Mouse (Mus musculus): ENCODE measurements around the gene Bcl11a. TPM values are rescaled to one million over a fixed set of nuclear protein-coding genes. Genes with fewer than 3 reads are reported as not detected.

Bcl11a gene
- polyA plus RNA-seq, 1 experiment from 2014 or later, result 117 TPM

- Histone ChIP-seq H3K4me2 (ENCODE audit: low read length) (peak overlapping the region; percentile 8; the same call in 1 of the 2 replicates), H3K4me1 (ENCODE audit: control insufficient read depth, insufficient read depth, low read length) (peaks cover 78% of the 10 kb centered on the region), H3K9me3 (ENCODE audit: control insufficient read depth, low read length) (no peaks in the 10 kb centered on the region), H3K9ac (replicated peaks; ENCODE audit: low read length) (no peak overlapping the region), H3K27ac (replicated peaks; ENCODE audit: low read depth, low read length) (peak overlapping the region; percentile 60), H3K27me3 (ENCODE audit: control insufficient read depth, insufficient read depth, low read length) (no peaks in the 10 kb centered on the region), H3K4me3 (replicated peaks; ENCODE audit: low read depth, low read length) (no peak overlapping the region), H3K36me3 (ENCODE audit: control insufficient read depth, insufficient read depth, low read length) (no peaks in the 10 kb centered on the region; the same call in 1 of the 2 replicates)
- 54% methylated on average over 4 of the region's 4 CpGs for WGBS
- ATAC-seq (ENCODE audit: low FRiP score, low TSS enrichment) (0 out of 2 replicates have a peak, but pooled peaks have one; percentile 29), DNase-seq (no peak)
Observed at GRCm38 (mm10) chr11:24100449-24101070, 22.7 kb downstream of the Bcl11a start.

- Histone ChIP-seq H3K4me3 (replicated peaks; ENCODE audit: low read depth, low read length) (no peak overlapping the region), H3K27ac (replicated peaks; ENCODE audit: low read depth, low read length) (no peak overlapping the region), H3K27me3 (ENCODE audit: control insufficient read depth, insufficient read depth, low read length) (no peaks in the 10 kb centered on the region), H3K4me2 (ENCODE audit: low read length) (no peak overlapping the region), H3K4me1 (ENCODE audit: control insufficient read depth, insufficient read depth, low read length) (peaks cover 67% of the 10 kb centered on the region), H3K9ac (replicated peaks; ENCODE audit: low read length) (no peak overlapping the region), H3K36me3 (ENCODE audit: control insufficient read depth, insufficient read depth, low read length) (no peaks in the 10 kb centered on the region; the same call in 1 of the 2 replicates), H3K9me3 (ENCODE audit: control insufficient read depth, low read length) (no peaks in the 10 kb centered on the region)
- DNase-seq, result no peak
- ATAC-seq (ENCODE audit: low FRiP score, low TSS enrichment), result no peak
- WGBS, result 90% methylated on average over 3 of the region's 3 CpGs
Observed at GRCm38 (mm10) chr11:24101625-24102024, 23.8 kb downstream of the Bcl11a start.

- no peaks in the 10 kb centered on the region for H3K27me3 ChIP-seq (ENCODE audit: control insufficient read depth, insufficient read depth, low read length)
- no peak overlapping the region for H3K4me3 ChIP-seq (replicated peaks; ENCODE audit: low read depth, low read length)
- H3K9me3 ChIP-seq (ENCODE audit: control insufficient read depth, low read length), result no peaks in the 10 kb centered on the region
- H3K9ac ChIP-seq (replicated peaks; ENCODE audit: low read length), result no peak overlapping the region
- no peaks in the 10 kb centered on the region; the same call in 1 of the 2 replicates for H3K36me3 ChIP-seq (ENCODE audit: control insufficient read depth, insufficient read depth, low read length)
- ATAC-seq (ENCODE audit: low FRiP score, low TSS enrichment), result no peak
- H3K4me1 ChIP-seq (ENCODE audit: control insufficient read depth, insufficient read depth, low read length), result peaks cover 61% of the 10 kb centered on the region
- 80% methylated on average over 2 of the region's 2 CpGs for WGBS
- DNase-seq, result no peak
- no peak overlapping the region for H3K27ac ChIP-seq (replicated peaks; ENCODE audit: low read depth, low read length)
- H3K4me2 ChIP-seq (ENCODE audit: low read length), result no peak overlapping the region
Observed at GRCm38 (mm10) chr11:24102372-24102771, 24.5 kb downstream of the Bcl11a start.

DNA sequence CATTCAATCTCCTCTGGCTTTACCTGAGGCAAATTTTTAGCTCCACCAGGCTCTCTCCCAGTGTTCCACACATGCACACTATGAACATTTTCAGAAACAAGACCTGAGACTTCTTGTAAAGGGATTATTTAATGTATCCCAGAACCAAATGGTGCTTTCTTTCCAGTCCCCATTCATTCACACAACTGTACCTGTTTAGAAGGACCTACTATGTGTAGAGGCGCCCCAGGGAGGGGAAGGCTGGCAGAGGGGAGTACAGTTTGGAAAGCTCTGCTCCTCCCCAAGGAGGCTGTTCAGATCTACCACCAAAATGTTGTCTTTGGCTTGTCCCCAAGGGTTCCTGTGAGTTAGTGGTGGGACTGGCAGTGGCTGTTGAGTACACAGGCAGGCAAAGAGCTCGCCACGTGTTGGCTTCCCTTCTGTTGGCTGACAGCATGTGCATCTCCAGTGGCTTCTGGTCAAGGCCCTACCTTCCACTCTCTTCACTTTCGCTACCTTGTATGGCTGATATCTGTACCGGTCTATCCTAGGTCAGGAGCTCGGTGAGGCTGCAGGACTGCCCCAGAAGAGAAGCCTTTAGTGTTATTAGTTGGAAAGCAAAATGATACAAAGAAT lies 25.4 kb downstream of the Bcl11a start:
- ATAC-seq (ENCODE audit: low FRiP score, low TSS enrichment), result no peak
- DNase-seq, result no peak
- no peak overlapping the region for H3K9ac ChIP-seq (replicated peaks; ENCODE audit: low read length)
- 94% methylated on average over 6 of the region's 6 CpGs for WGBS
- H3K27me3 ChIP-seq (ENCODE audit: control insufficient read depth, insufficient read depth, low read length), result no peaks in the 10 kb centered on the region
- H3K4me2 ChIP-seq (ENCODE audit: low read length), result no peak overlapping the region
- no peak overlapping the region for H3K27ac ChIP-seq (replicated peaks; ENCODE audit: low read depth, low read length)
- H3K36me3 ChIP-seq (ENCODE audit: control insufficient read depth, insufficient read depth, low read length), result no peaks in the 10 kb centered on the region; the same call in 1 of the 2 replicates
- H3K4me3 ChIP-seq (replicated peaks; ENCODE audit: low read depth, low read length), result no peak overlapping the region
- H3K4me1 ChIP-seq (ENCODE audit: control insufficient read depth, insufficient read depth, low read length), result peaks cover 57% of the 10 kb centered on the region
- H3K9me3 ChIP-seq (ENCODE audit: control insufficient read depth, low read length), result no peaks in the 10 kb centered on the region

- ATAC-seq (ENCODE audit: low FRiP score, low TSS enrichment), result no peak
- H3K27ac ChIP-seq (replicated peaks; ENCODE audit: low read depth, low read length), result no peak overlapping the region
- no peak overlapping the region for H3K9ac ChIP-seq (replicated peaks; ENCODE audit: low read length)
Observed at GRCm38 (mm10) chr11:24107414-24107813, 29.6 kb downstream of the Bcl11a start.

DNA sequence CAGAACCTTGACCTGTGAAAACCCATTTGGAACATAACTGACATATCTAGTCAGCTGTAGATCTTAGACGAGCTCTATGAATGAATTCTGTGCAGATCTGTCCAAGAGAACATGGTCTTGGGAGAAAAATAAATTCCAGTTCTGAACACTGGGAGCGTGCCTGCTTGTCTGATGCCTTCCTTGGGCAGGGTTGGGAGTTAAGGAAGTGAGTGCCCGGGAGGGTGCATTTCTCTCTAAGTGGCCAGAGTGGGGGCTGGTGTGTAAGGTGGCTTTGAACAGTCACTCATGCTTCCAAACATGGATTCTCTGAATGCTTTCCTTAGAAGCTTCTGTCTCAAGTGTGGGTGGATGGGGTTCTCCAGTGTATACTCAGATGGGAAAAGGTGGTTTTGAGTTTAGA lies 31.1 kb downstream of the Bcl11a start:
- Histone ChIP-seq H3K4me3 (replicated peaks; ENCODE audit: low read depth, low read length) (no peak overlapping the region), H3K9me3 (ENCODE audit: control insufficient read depth, low read length) (no peaks in the 10 kb centered on the region), H3K27ac (replicated peaks; ENCODE audit: low read depth, low read length) (no peak overlapping the region), H3K4me1 (ENCODE audit: control insufficient read depth, insufficient read depth, low read length) (peaks cover 34% of the 10 kb centered on the region), H3K27me3 (ENCODE audit: control insufficient read depth, insufficient read depth, low read length) (no peaks in the 10 kb centered on the region), H3K4me2 (ENCODE audit: low read length) (no peak overlapping the region), H3K36me3 (ENCODE audit: control insufficient read depth, insufficient read depth, low read length) (no peaks in the 10 kb centered on the region), H3K9ac (replicated peaks; ENCODE audit: low read length) (no peak overlapping the region)
- DNase-seq (no peak), ATAC-seq (ENCODE audit: low FRiP score, low TSS enrichment) (no peak)
- 80% methylated on average over 3 of the region's 3 CpGs for WGBS

More at GRCm38 (mm10) chr11:24107414-24107813, 29.6 kb downstream of the Bcl11a start:
- H3K4me3 ChIP-seq (replicated peaks; ENCODE audit: low read depth, low read length), result no peak overlapping the region
- H3K36me3 ChIP-seq (ENCODE audit: control insufficient read depth, insufficient read depth, low read length), result no peaks in the 10 kb centered on the region
- WGBS, result 50% methylated on average over 5 of the region's 5 CpGs
- H3K9me3 ChIP-seq (ENCODE audit: control insufficient read depth, low read length), result no peaks in the 10 kb centered on the region
- DNase-seq, result no peak
- no peaks in the 10 kb centered on the region for H3K27me3 ChIP-seq (ENCODE audit: control insufficient read depth, insufficient read depth, low read length)
- no peak overlapping the region for H3K4me2 ChIP-seq (ENCODE audit: low read length)
- H3K4me1 ChIP-seq (ENCODE audit: control insufficient read depth, insufficient read depth, low read length), result peaks cover 43% of the 10 kb centered on the region

DNA sequence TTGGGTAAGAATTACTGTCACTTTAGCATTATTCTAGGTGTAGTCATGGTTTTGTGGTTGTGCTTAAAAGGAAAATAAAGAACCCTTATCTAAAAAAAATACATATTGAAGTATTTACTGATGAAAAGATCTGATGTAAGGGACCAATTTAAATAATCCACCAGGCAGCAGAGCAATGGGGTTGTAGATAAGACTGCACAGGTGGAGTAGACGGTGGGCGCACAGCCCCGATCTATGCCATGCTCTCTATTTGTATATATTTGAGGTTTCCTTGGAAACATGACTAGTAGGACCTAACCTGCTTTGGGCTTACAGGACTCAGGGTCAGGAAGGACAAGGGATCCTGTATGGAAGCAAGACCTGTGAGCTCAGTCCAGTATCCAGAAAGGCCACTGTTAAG lies 31.5 kb downstream of the Bcl11a start:
- H3K4me2 ChIP-seq (ENCODE audit: low read length), result no peak overlapping the region
- no peaks in the 10 kb centered on the region for H3K27me3 ChIP-seq (ENCODE audit: control insufficient read depth, insufficient read depth, low read length)
- no peaks in the 10 kb centered on the region for H3K36me3 ChIP-seq (ENCODE audit: control insufficient read depth, insufficient read depth, low read length)
- H3K27ac ChIP-seq (replicated peaks; ENCODE audit: low read depth, low read length), result no peak overlapping the region
- H3K9me3 ChIP-seq (ENCODE audit: control insufficient read depth, low read length), result no peaks in the 10 kb centered on the region
- 95% methylated on average over 3 of the region's 3 CpGs for WGBS
- H3K4me1 ChIP-seq (ENCODE audit: control insufficient read depth, insufficient read depth, low read length), result peaks cover 34% of the 10 kb centered on the region
- no peak overlapping the region for H3K9ac ChIP-seq (replicated peaks; ENCODE audit: low read length)
- no peak overlapping the region for H3K4me3 ChIP-seq (replicated peaks; ENCODE audit: low read depth, low read length)
- no peak for ATAC-seq (ENCODE audit: low FRiP score, low TSS enrichment)
- no peak for DNase-seq

- no peak overlapping the region for H3K4me2 ChIP-seq (ENCODE audit: low read length)
- H3K9ac ChIP-seq (replicated peaks; ENCODE audit: low read length), result no peak overlapping the region
- 84% methylated on average over 2 of the region's 2 CpGs for WGBS
- no peaks in the 10 kb centered on the region for H3K36me3 ChIP-seq (ENCODE audit: control insufficient read depth, insufficient read depth, low read length)
- H3K4me3 ChIP-seq (replicated peaks; ENCODE audit: low read depth, low read length), result no peak overlapping the region
- H3K27me3 ChIP-seq (ENCODE audit: control insufficient read depth, insufficient read depth, low read length), result no peaks in the 10 kb centered on the region
- no peak for ATAC-seq (ENCODE audit: low FRiP score, low TSS enrichment)
- no peaks in the 10 kb centered on the region for H3K9me3 ChIP-seq (ENCODE audit: control insufficient read depth, low read length)
- no peak for DNase-seq
- H3K27ac ChIP-seq (replicated peaks; ENCODE audit: low read depth, low read length), result no peak overlapping the region; the same call in 1 of the 2 replicates
- peaks cover 31% of the 10 kb centered on the region for H3K4me1 ChIP-seq (ENCODE audit: control insufficient read depth, insufficient read depth, low read length)
Observed at GRCm38 (mm10) chr11:24110113-24110512, 32.3 kb downstream of the Bcl11a start.

DNA sequence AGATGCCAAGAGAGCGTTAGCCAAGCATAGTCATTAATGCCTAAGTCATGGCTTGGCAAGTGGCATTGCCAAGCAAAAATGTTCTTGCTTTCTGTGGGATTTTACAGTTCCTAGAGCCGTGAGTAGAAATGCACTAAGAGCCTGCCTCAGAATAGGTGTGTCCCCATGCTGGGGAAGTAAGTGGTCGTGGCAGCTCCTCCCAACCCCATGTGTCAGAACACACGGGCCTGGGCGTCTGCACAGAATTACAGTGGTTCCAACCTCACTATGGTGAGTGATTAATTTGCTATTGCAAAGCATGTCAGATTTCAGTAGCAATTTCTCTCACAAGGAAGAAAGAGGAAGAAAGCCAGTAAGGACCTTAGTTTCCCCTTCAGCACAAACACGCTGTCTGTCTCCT lies 33.9 kb downstream of the Bcl11a start:
- WGBS, result 65% methylated on average over 6 of the region's 6 CpGs
- H3K4me1 ChIP-seq (ENCODE audit: control insufficient read depth, insufficient read depth, low read length), result peaks cover 31% of the 10 kb centered on the region
- DNase-seq (no peak), ATAC-seq (ENCODE audit: low FRiP score, low TSS enrichment) (no peak)
- H3K27me3 ChIP-seq (ENCODE audit: control insufficient read depth, insufficient read depth, low read length), result no peaks in the 10 kb centered on the region
- no peak overlapping the region for H3K9ac ChIP-seq (replicated peaks; ENCODE audit: low read length)
- no peak overlapping the region for H3K27ac ChIP-seq (replicated peaks; ENCODE audit: low read depth, low read length)
- H3K36me3 ChIP-seq (ENCODE audit: control insufficient read depth, insufficient read depth, low read length), result no peaks in the 10 kb centered on the region
- no peak overlapping the region for H3K4me3 ChIP-seq (replicated peaks; ENCODE audit: low read depth, low read length)
- H3K4me2 ChIP-seq (ENCODE audit: low read length), result no peak overlapping the region
- no peaks in the 10 kb centered on the region for H3K9me3 ChIP-seq (ENCODE audit: control insufficient read depth, low read length)

Measured in midbrain, embryonic 14.5 days (tissue).